Comparison of ENCODE assay signal across 12 mouse cellular contexts in genomic region chr11:34941486-34942456, GRCm38 (mm10).
DNase-seq lines count a peak whose midpoint lies in the region; ATAC-seq and TF ChIP-seq lines count a peak whose summit lies in the region.
"Had no signal": no experiment of that assay in that cellular context is flagged by ENCODE, and none has a peak within 500 bp of the region (broad histone marks: within the 10 kb centered on the region; RNA-seq: fewer than 3 reads in every experiment).

No protein-coding gene starts in this region.

- 76% methylated on average over 4 of the region's 4 CpGs for WGBS in kidney, adult 2 months
- WGBS in embryonic facial prominence, embryonic 11.5 days, result 61% methylated on average over 4 of the region's 4 CpGs
- 57% methylated on average over 4 of the region's 4 CpGs for WGBS in hindbrain, embryonic 16.5 days
- 67% methylated on average over 4 of the region's 4 CpGs for WGBS in midbrain, postnatal 0 days

- peaks cover 3% of the 10 kb centered on the region; the same call in 1 of the 2 replicates for H3K4me1 ChIP-seq in kidney, adult 2 months (ENCODE audit: control insufficient read depth, insufficient read depth, low read length)
- H3K4me1 ChIP-seq in embryonic facial prominence, embryonic 11.5 days (ENCODE audit: control insufficient read depth, insufficient read depth, low read length), result no peaks in the 10 kb centered on the region
- no peaks in the 10 kb centered on the region for H3K4me1 ChIP-seq in hindbrain, embryonic 16.5 days (ENCODE audit: control insufficient read depth, insufficient read depth, low read depth, low read length)
- H3K4me1 ChIP-seq in midbrain, postnatal 0 days (ENCODE audit: insufficient read depth, low read length), result no peaks in the 10 kb centered on the region
- H3K4me1 ChIP-seq: limb, embryonic 10.5 days had no signal

- H3K27me3 ChIP-seq in kidney, adult 2 months (replicated peaks; ENCODE audit: control insufficient read depth, insufficient read depth, low read length), result no peaks in the 10 kb centered on the region
- no peaks in the 10 kb centered on the region for H3K27me3 ChIP-seq in embryonic facial prominence, embryonic 11.5 days (ENCODE audit: control insufficient read depth, insufficient read depth, low read length)
- no peaks in the 10 kb centered on the region for H3K27me3 ChIP-seq in hindbrain, embryonic 16.5 days (replicated peaks; ENCODE audit: control insufficient read depth, insufficient read depth, low read length)
- no peaks in the 10 kb centered on the region for H3K27me3 ChIP-seq in midbrain, postnatal 0 days (ENCODE audit: insufficient read depth, low read length)

- H3K9ac ChIP-seq in embryonic facial prominence, embryonic 11.5 days (replicated peaks; ENCODE audit: low read length), result no peak overlapping the region
- H3K9ac ChIP-seq in hindbrain, embryonic 16.5 days (ENCODE audit: low read depth, low read length), result no peak overlapping the region
- H3K9ac ChIP-seq in midbrain, postnatal 0 days (replicated peaks; ENCODE audit: low read length, poor library complexity, severe bottlenecking), result no peak overlapping the region

- H3K4me2 ChIP-seq in embryonic facial prominence, embryonic 11.5 days (ENCODE audit: low read depth, low read length), result no peak overlapping the region
- H3K4me2 ChIP-seq in hindbrain, embryonic 16.5 days (ENCODE audit: low read length), result no peak overlapping the region
- no peak overlapping the region for H3K4me2 ChIP-seq in midbrain, postnatal 0 days (ENCODE audit: low read depth, low read length, poor library complexity, severe bottlenecking)

- H3K4me3 ChIP-seq in kidney, adult 2 months (ENCODE audit: insufficient read depth, low read depth, low read length), result no peak overlapping the region
- no peak overlapping the region for H3K4me3 ChIP-seq in embryonic facial prominence, embryonic 11.5 days (ENCODE audit: low read depth, low read length)
- H3K4me3 ChIP-seq in hindbrain, embryonic 16.5 days (ENCODE audit: low read length), result no peak overlapping the region
- no peak overlapping the region for H3K4me3 ChIP-seq in midbrain, postnatal 0 days (ENCODE audit: low read depth, low read length)
- H3K4me3 ChIP-seq: heart, adult 2 months; limb, embryonic 10.5 days had no signal

- ATAC-seq in embryonic facial prominence, embryonic 11.5 days (replicated peaks; ENCODE audit: insufficient number of reproducible peaks, low FRiP score, low TSS enrichment, low read depth), result no peak
- peak; percentile 73 for ATAC-seq in hindbrain, embryonic 16.5 days
- ATAC-seq in midbrain, postnatal 0 days (ENCODE audit: low FRiP score), result no peak

- no peak for TF ChIP-seq CTCF in kidney, adult 2 months (conservative IDR thresholded peaks at IDR 0.05; ENCODE audit: insufficient read depth, insufficient read length, low read depth, low read length)
- TF ChIP-seq CTCF in midbrain, postnatal 0 days (IDR thresholded peaks at IDR 0.05), result no peak

- no peaks in the 10 kb centered on the region for H3K36me3 ChIP-seq in kidney, adult 2 months (ENCODE audit: control insufficient read depth, insufficient read depth, low read length)
- no peaks in the 10 kb centered on the region for H3K36me3 ChIP-seq in embryonic facial prominence, embryonic 11.5 days (replicated peaks; ENCODE audit: control insufficient read depth, insufficient read depth, low read depth, low read length)
- no peaks in the 10 kb centered on the region for H3K36me3 ChIP-seq in hindbrain, embryonic 16.5 days (ENCODE audit: control insufficient read depth, insufficient read depth, low read length)
- H3K36me3 ChIP-seq in midbrain, postnatal 0 days (ENCODE audit: insufficient read depth, low read length), result no peaks in the 10 kb centered on the region
- H3K36me3 ChIP-seq: limb, embryonic 10.5 days had no signal

- DNase-seq in kidney, adult 2 months, result peak; percentile 56
- DNase-seq in kidney, adult 11 months, result no peak
- DNase-seq in embryonic facial prominence, embryonic 11.5 days (ENCODE audit: low spot score), result peak; percentile 12
- peak; percentile 67 for DNase-seq in midbrain, postnatal 0 days (ENCODE audit: low spot score)
- no peak for DNase-seq in testis, postnatal 14 days (ENCODE audit: low spot score)
- no peak for DNase-seq in adrenal gland, postnatal 36 days
- no peak for DNase-seq in thymus, postnatal 25 days
- DNase-seq: B cell, adult 2 months; cerebellum, postnatal 25 days; heart, adult 2 months had no signal

- H3K9me3 ChIP-seq in embryonic facial prominence, embryonic 11.5 days (replicated peaks; ENCODE audit: control insufficient read depth, low read length), result no peaks in the 10 kb centered on the region
- H3K9me3 ChIP-seq in hindbrain, embryonic 16.5 days (ENCODE audit: control insufficient read depth, low read length), result no peaks in the 10 kb centered on the region
- no peaks in the 10 kb centered on the region for H3K9me3 ChIP-seq in midbrain, postnatal 0 days (ENCODE audit: low read length)
- H3K9me3 ChIP-seq: limb, embryonic 10.5 days had no signal

- no peak overlapping the region for H3K27ac ChIP-seq in kidney, adult 2 months (ENCODE audit: insufficient read depth, low read depth, low read length)
- no peak overlapping the region for H3K27ac ChIP-seq in embryonic facial prominence, embryonic 11.5 days (replicated peaks; ENCODE audit: low read depth, low read length)
- no peak overlapping the region for H3K27ac ChIP-seq in hindbrain, embryonic 16.5 days (ENCODE audit: low read depth, low read length)
- no peak overlapping the region for H3K27ac ChIP-seq in midbrain, postnatal 0 days (ENCODE audit: low read depth, low read length)
- H3K27ac ChIP-seq: heart, adult 2 months; limb, embryonic 10.5 days had no signal

- no peak for TF ChIP-seq POLR2A in kidney, adult 2 months (IDR thresholded peaks at IDR 0.05; ENCODE audit: low read depth, low read length)

Comparison
In these comparisons a context has a peak if more than half of its experiments do, and no peak if none do; other contexts are left out.
1. DNase-seq: peak in kidney, adult 2 months (single experiment), embryonic facial prominence, embryonic 11.5 days (single experiment) and midbrain, postnatal 0 days (single experiment); none in kidney, adult 11 months (single experiment), testis, postnatal 14 days (single experiment), adrenal gland, postnatal 36 days (0 of 2) and thymus, postnatal 25 days (single experiment).